Mouse (Mus musculus): ENCODE data around the gene Mrto4. TPM values are rescaled to one million over a fixed set of nuclear protein-coding genes. Genes with fewer than 3 reads are reported as not detected.

Mrto4 gene
- polyA plus RNA-seq, 2 experiments = 57.9 to 86.7 TPM

DNA sequence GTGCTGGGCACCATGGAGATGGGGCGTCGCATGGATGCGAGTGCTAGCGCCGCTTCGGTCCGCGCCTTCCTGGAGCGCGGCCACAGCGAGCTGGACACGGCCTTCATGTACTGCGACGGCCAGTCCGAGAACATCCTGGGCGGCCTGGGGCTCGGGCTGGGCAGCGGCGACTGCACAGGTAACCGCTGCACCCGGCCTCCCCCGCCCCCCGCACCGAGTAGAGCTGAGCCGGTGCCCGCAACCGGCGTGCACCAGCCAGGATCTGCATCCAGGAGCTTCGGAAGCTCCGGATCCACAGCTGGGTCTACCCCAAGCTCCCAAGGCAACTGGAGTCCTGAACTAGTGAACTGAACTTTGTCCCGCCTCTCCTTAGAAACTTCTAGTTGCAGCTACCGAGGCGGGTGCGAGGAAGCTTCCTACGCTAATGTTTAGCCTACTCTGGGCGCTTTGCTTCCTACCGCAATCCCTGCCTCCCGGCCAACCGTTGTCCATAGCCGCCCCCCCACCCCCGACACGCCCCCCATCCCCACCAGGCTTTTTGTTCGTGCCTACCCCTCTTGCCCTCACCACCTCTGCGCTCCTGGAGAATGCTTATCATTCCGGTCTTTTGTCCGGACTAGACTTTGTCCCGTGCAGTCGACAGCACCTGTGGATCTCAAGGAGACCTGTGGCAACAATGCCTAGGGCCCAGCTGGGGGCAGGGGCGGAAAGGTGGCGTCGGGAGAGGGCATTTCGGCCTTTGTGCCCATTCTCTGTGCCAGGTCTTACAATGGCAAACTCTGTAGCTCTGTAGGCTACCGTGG lies 41.3 kb downstream of the Mrto4 start:
- Histone ChIP-seq H3K4me1 (replicated peaks; ENCODE audit: control insufficient read depth in 2 of 2, insufficient read depth in 2 of 2, low read length in 1 of 2) (peaks cover 4 to 10% of the 10 kb centered on the region in 2 experiments; a peak in 3 of 4 replicates), H3K9me3 (ENCODE audit: control insufficient read depth, low read length) (no peaks in the 10 kb centered on the region), H3K27ac (no peak overlapping the region; the same call in 1 of the 2 replicates), H3K4me3 (ENCODE audit: insufficient read depth in 1 of 2, low read depth in 2 of 2, low read length in 2 of 2) (peak overlapping the region; percentile 76 to 86), H3K36me3 (replicated peaks; ENCODE audit: control insufficient read depth, insufficient read depth, low read depth) (no peaks in the 10 kb centered on the region), H3K4me2 (ENCODE audit: low read depth) (peak overlapping the region; percentile 99), H3K9ac (replicated peaks) (peak overlapping the region; percentile 77), H3K27me3 (ENCODE audit: control insufficient read depth, insufficient read depth, low read length) (no peaks in the 10 kb centered on the region)
- no peak for TF ChIP-seq CTCF (IDR thresholded peaks at IDR 0.05; ENCODE audit: low read depth)
- TF ChIP-seq EP300 (IDR thresholded peaks at IDR 0.05; ENCODE audit: low read depth) = no peak
- no peak for DNase-seq (ENCODE audit: low read depth in 3 of 3, low spot score in 3 of 3)
- ATAC-seq (ENCODE audit: insufficient read depth) = peak; percentile 53
- under 1% methylated on average over 53 of the region's 53 CpGs for WGBS (ENCODE audit: insufficient replicate concordance)

DNA sequence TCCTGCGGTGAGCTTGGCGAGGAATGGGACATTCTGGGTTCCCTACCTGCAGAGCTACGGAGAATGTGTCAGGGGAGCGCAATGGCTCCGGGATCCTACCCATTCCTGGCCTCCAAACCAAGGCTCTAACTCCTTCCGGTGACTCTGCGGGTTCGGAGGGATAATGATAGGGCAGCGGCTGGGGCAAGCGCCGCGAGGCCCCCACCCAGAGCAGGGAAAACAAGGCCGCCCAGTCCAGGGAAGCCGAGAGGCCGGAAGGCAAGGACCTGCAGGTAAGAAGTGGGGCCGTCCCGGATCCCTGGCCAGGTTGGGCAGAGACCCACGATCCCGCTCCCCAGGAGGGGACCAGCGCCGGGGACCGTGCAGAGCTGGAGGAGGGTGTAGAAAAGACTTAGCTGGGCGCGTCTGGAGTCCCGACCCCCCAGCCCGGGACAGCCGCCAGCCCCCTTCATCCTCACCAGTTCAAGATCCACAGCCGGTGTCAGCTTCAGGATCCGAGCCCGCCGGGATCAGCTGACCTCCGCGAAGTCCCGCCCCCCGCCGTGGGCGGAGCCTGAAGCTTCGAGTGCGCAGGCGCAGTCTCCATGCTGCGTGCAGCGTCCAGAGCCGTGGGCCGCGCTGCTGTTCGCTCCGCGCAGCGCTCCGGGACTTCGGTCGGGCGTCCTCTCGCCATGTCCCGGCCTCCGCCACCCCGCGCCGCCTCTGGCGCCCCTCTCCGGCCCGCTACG lies 42.0 kb downstream of the Mrto4 start, which contains the start of the genes Pqlc2 and Akr7a5:
Pqlc2 (minus strand) TSS at position 538 of the 728 bp plus-strand sequence.
Akr7a5 (plus strand) TSS at position 574 of the 728 bp plus-strand sequence.
- Histone ChIP-seq H3K4me2 (ENCODE audit: low read depth) (peak within 1 kb of the TSS; percentile 99), H3K4me1 (replicated peaks; ENCODE audit: control insufficient read depth in 2 of 2, insufficient read depth in 2 of 2, low read length in 1 of 2) (peaks cover 4 to 10% of the 10 kb centered on the region in 2 experiments; a peak in 3 of 4 replicates), H3K9me3 (ENCODE audit: control insufficient read depth, low read length) (no peaks in the 10 kb centered on the region), H3K36me3 (replicated peaks; ENCODE audit: control insufficient read depth, insufficient read depth, low read depth) (no peaks in the 10 kb centered on the region), H3K27ac (no peak within 1 kb of the TSS; the same call in 1 of the 2 replicates), H3K4me3 (ENCODE audit: insufficient read depth in 1 of 2, low read depth in 2 of 2, low read length in 2 of 2) (peak within 1 kb of the TSS; percentile 76 to 86), H3K27me3 (ENCODE audit: control insufficient read depth, insufficient read depth, low read length) (no peaks in the 10 kb centered on the region), H3K9ac (replicated peaks) (peak within 1 kb of the TSS; percentile 77)
- TF ChIP-seq CTCF (IDR thresholded peaks at IDR 0.05; ENCODE audit: low read depth) = no peak
- WGBS (ENCODE audit: insufficient replicate concordance) = under 1% methylated on average over 63 of the region's 63 CpGs
- ATAC-seq (ENCODE audit: insufficient read depth) = peak; percentile 88
- DNase-seq (ENCODE audit: low read depth in 3 of 3, low spot score in 3 of 3) = peak; percentile 82 to 85 (median 84)

DNA sequence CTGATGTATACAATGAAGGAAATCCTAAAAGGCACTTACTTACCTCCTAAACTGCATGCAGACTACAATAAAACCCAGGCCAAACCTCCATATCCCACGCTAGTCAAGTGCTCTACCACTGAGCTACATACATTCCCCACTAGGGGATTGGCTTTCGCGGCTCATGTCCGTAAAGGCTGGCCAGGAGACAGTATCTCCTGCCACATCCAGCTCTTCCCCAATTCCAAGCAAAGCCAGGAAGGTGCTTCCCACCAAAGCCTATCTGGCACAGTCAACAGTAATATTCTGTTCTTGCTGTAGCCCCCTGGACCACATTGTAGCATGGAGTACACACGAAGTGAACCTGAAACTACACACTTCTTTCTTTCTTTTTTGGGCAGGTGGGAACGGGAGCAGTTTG lies 42.7 kb downstream of the Mrto4 start:
- DNase-seq (ENCODE audit: low read depth in 3 of 3, low spot score in 3 of 3) = no peak
- Histone ChIP-seq H3K9me3 (ENCODE audit: control insufficient read depth, low read length) (no peaks in the 10 kb centered on the region), H3K4me2 (ENCODE audit: low read depth) (peak overlapping the region; percentile 99), H3K27ac (no peak overlapping the region), H3K4me3 (ENCODE audit: insufficient read depth in 1 of 2, low read depth in 2 of 2, low read length in 2 of 2) (peak overlapping the region; percentile 76 to 86), H3K4me1 (replicated peaks; ENCODE audit: control insufficient read depth in 2 of 2, insufficient read depth in 2 of 2, low read length in 1 of 2) (peaks cover 4 to 10% of the 10 kb centered on the region in 2 experiments; a peak in 3 of 4 replicates), H3K27me3 (ENCODE audit: control insufficient read depth, insufficient read depth, low read length) (no peaks in the 10 kb centered on the region), H3K9ac (replicated peaks) (peak overlapping the region; percentile 77), H3K36me3 (replicated peaks; ENCODE audit: control insufficient read depth, insufficient read depth, low read depth) (no peaks in the 10 kb centered on the region)
- 46% methylated on average over 6 of the region's 6 CpGs for WGBS (ENCODE audit: insufficient replicate concordance)
- no peak for TF ChIP-seq EP300 (IDR thresholded peaks at IDR 0.05; ENCODE audit: low read depth)
- peak; percentile 28; the same call in 1 of the 2 replicates for TF ChIP-seq CTCF (IDR thresholded peaks at IDR 0.05; ENCODE audit: low read depth)
- ATAC-seq (ENCODE audit: insufficient read depth) = no peak

DNA sequence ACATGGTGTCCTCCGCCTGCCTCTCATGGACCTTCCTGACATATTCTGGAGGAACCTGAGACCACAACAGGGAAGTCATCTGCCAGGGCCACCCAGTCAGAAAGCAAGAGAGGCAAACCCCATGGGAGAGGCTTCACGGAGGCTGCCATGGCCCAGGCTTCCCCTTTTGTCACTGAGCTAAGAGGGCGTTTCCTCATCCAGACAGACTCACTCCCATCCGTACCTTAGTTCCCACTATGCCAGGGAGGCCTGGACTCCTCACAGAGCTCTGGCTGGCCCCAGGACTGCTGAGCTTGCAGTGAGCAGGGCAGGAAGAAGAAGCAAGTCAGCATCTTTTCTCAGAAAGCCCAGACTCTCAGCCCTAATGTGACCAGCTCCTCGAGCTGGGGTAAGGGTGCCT lies 44.5 kb downstream of the Mrto4 start:
- H3K4me3 ChIP-seq (ENCODE audit: insufficient read depth in 1 of 2, low read depth in 2 of 2, low read length in 2 of 2) = no peak overlapping the region
- TF ChIP-seq EP300 (IDR thresholded peaks at IDR 0.05; ENCODE audit: low read depth) (no peak), CTCF (IDR thresholded peaks at IDR 0.05; ENCODE audit: low read depth) (no peak)
- no peaks in the 10 kb centered on the region for H3K9me3 ChIP-seq (ENCODE audit: control insufficient read depth, low read length)
- ATAC-seq (ENCODE audit: insufficient read depth) (no peak), DNase-seq (ENCODE audit: low read depth in 3 of 3, low spot score in 3 of 3) (no peak)
- no peaks in the 10 kb centered on the region for H3K36me3 ChIP-seq (replicated peaks; ENCODE audit: control insufficient read depth, insufficient read depth, low read depth)
- 40% methylated on average over 5 of the region's 5 CpGs for WGBS (ENCODE audit: insufficient replicate concordance)
- H3K9ac ChIP-seq (replicated peaks) = no peak overlapping the region
- H3K4me1 ChIP-seq (replicated peaks; ENCODE audit: control insufficient read depth in 2 of 2, insufficient read depth in 2 of 2, low read length in 1 of 2) = peaks cover 4 to 10% of the 10 kb centered on the region in 2 experiments; a peak in 3 of 4 replicates
- H3K27me3 ChIP-seq (ENCODE audit: control insufficient read depth, insufficient read depth, low read length) = no peaks in the 10 kb centered on the region
- H3K4me2 ChIP-seq (ENCODE audit: low read depth) = no peak overlapping the region
- H3K27ac ChIP-seq = no peak overlapping the region

DNA sequence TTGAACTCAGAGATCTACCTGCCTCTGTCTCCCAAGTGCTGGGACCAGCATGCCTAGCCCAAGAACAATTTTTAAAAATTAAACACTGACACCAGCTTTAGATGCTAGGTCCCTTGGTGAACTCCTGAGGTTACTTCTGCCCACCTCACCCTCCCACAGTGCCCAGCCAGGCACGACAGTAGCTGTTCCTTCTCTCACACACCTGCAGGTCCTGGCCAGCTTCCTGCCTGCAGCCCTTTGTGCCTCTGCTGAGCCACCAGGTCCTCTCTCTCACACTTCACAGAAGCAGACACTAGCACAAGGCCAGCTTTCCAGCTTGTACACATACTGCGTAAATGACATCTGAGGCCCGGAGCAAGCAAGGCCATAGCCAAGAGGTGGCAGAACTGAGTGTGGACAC lies 46.9 kb downstream of the Mrto4 start:
- ATAC-seq (ENCODE audit: insufficient read depth) (no peak), DNase-seq (ENCODE audit: low read depth in 3 of 3, low spot score in 3 of 3) (no peak)
- H3K27me3 ChIP-seq (ENCODE audit: control insufficient read depth, insufficient read depth, low read length) = no peaks in the 10 kb centered on the region
- no peak overlapping the region for H3K9ac ChIP-seq (replicated peaks)
- no peak overlapping the region for H3K4me2 ChIP-seq (ENCODE audit: low read depth)
- no peaks in the 10 kb centered on the region for H3K9me3 ChIP-seq (ENCODE audit: control insufficient read depth, low read length)
- H3K4me1 ChIP-seq (replicated peaks; ENCODE audit: control insufficient read depth in 2 of 2, insufficient read depth in 2 of 2, low read length in 1 of 2) = peaks cover 4 to 5% of the 10 kb centered on the region in 2 experiments; a peak in 3 of 4 replicates
- no peaks in the 10 kb centered on the region for H3K36me3 ChIP-seq (replicated peaks; ENCODE audit: control insufficient read depth, insufficient read depth, low read depth)
- 84% methylated on average over 3 of the region's 3 CpGs for WGBS (ENCODE audit: insufficient replicate concordance)
- H3K4me3 ChIP-seq (ENCODE audit: insufficient read depth in 1 of 2, low read depth in 2 of 2, low read length in 2 of 2) = no peak overlapping the region
- no peak for TF ChIP-seq EP300 (IDR thresholded peaks at IDR 0.05; ENCODE audit: low read depth)
- no peak for TF ChIP-seq CTCF (IDR thresholded peaks at IDR 0.05; ENCODE audit: low read depth)
- H3K27ac ChIP-seq = no peak overlapping the region

Data from liver, embryonic 14.5 days (tissue).